Mouse (Mus musculus): ENCODE measurements around the gene Trp53inp2.

Gene Trp53inp2

DNA sequence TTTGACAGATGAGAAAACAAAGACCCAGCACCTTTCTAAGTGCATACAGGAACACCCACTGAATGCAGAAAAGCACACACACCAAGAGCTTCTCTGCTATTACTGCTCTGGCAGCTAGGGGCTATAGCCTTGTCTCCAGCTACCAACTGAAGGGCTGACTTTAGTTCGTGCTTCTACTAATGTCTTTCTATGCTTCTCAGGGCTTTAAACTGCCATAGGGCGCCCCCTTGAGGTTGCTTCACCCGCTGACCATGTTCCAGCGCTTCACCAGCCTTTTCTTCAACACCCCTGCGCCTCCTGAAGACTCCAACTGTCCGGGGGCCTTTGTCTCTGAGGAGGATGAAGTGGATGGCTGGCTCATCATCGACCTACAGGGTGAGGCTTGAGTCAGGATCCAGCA, 4.2 kb downstream of the Trp53inp2 start:
- peak; percentile 71 to 90 for DNase-seq (ENCODE audit: low spot score in 2 of 2)

GRCm38 (mm10) chr2:155385731-155386533, 5.1 kb downstream of the Trp53inp2 start:
- no peak for DNase-seq (ENCODE audit: low spot score in 2 of 2)

DNA sequence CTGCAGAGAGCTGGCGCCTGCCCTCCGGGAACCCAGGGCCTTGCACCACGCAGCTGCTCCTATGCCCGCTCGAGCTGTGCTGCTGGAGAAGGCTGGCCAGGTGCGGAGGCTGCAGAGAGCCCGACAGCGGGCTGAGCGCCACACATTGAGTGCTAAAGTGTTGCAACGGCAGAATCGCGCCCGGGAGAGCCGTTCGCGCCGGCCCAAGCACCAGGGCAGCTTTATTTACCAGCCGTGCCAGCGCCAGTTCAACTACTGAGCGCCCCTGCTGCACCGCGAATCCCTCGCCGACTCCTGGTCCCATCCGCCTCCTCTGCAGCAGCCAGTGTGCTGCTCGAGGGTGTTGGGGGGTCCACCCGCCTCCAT, 5.7 kb downstream of the Trp53inp2 start:
- DNase-seq (ENCODE audit: low spot score in 2 of 2) = no peak

DNA sequence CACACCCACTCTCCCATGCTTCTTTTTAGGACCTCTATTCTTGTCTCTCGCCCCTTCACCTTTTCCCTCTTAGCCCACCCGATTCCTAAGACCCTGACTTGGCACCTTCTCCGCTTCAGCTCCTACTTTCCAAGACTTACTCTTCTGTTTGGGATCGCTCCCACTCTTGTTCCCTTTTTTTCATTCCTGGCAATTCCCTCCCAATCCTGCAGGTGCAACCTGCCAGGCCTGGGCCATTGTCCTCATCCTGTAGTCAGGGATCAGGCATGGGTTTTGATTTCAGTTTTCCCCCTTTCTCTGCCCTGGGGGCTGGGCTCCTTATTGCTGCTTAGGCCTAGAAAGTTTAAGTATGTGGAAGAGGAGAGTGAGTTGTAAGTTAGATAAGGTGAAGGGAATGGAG, 6.2 kb downstream of the Trp53inp2 start:
- DNase-seq (ENCODE audit: low spot score in 2 of 2) = no peak

GRCm38 (mm10) chr2:155388573-155388972, 7.7 kb downstream of the Trp53inp2 start:
- DNase-seq (ENCODE audit: low spot score in 2 of 2) = no peak

DNA sequence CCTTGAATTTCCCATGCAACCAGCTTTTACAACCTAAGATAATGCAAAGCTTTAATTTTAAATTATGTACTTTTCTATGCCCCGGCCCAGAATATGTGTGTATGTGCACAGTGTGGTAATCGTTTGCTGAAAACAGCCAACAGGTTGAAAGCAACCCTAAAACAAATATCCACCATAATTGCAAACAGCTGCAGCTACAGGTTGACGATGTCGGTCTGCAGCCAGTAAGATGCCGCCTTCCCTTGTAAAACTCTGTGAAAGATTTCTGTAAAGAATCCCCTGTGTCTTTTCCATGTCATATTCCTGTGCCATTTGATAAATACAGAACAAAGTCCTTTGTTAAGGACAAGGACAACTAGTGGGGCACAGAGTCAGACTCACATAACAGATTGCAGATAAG, 13.7 kb downstream of the Trp53inp2 start:
- no peak for DNase-seq (ENCODE audit: low spot score in 2 of 2)

GRCm38 (mm10) chr2:155400276-155400675, 19.4 kb downstream of the Trp53inp2 start:
- no peak for DNase-seq (ENCODE audit: low spot score in 2 of 2)

- DNase-seq (ENCODE audit: low spot score in 2 of 2) = no peak
Observed at GRCm38 (mm10) chr2:155401926-155402325, 21.1 kb downstream of the Trp53inp2 start.

DNA sequence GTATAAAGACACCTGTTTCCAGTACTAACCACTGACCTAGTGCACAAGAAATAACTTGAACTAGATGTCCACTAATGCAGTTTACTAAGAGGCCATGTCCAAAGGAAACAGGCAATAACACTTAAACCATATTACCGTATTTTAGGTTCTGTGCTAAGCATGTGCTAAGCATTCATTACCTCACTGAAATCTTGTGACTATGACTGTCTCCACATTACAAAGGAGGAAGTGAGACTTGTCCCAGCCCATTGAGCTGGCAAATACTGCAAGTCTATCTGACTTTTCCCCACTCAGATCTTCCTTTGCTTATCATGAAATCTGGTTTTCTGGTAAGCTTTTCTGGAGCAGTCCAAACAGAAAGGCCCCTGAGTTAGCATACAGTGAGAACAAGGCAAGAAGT, 23.8 kb downstream of the Trp53inp2 start:
- DNase-seq (ENCODE audit: low spot score in 2 of 2) = no peak

GRCm38 (mm10) chr2:155420911-155421310, 40.1 kb downstream of the Trp53inp2 start:
- no peak for DNase-seq (ENCODE audit: low spot score in 2 of 2)

DNA sequence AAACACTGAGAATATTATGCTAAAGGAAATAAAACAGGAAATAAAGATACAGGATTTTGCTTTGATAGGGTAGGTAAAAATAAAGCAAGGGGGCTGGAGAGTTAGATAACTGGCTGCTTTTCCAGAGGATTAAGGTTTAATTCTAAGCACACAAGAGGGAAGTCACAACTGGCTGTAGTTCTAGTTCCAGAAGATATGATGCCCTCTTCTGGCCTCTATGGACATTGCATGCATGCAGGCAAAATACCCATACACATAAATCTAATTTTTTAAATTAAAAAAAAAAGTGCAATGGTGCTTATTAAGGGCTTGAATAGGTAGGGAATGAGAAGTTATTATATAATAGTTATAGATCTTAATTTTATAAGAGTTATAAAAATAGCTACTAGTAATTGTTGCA, 55.6 kb downstream of the Trp53inp2 start:
- DNase-seq (ENCODE audit: low spot score in 2 of 2) = peak in 1 of 2 experiments; percentile 48
